Mouse (Mus musculus) lung, adult 2 months (tissue): ENCODE measurements around the gene Dusp2.

Experiments used
- CTCF ChIP-seq: fragments of 200-500 bp; IDR thresholded peaks from 2 replicates; pipeline ENCODE4 v1.5.1; 2011; ENCODE audit warnings: mild to moderate bottlenecking, low read length, control low read depth; ENCODE audit not compliant: insufficient read depth
- POLR2A ChIP-seq: fragments of 200-500 bp; IDR thresholded peaks from 2 replicates; pipeline ENCODE4 v1.6.1; 2011; ENCODE audit warnings: low read depth, mild to moderate bottlenecking, control low read depth, low read length, borderline replicate concordance; ENCODE audit errors: extremely low read depth

DNA sequence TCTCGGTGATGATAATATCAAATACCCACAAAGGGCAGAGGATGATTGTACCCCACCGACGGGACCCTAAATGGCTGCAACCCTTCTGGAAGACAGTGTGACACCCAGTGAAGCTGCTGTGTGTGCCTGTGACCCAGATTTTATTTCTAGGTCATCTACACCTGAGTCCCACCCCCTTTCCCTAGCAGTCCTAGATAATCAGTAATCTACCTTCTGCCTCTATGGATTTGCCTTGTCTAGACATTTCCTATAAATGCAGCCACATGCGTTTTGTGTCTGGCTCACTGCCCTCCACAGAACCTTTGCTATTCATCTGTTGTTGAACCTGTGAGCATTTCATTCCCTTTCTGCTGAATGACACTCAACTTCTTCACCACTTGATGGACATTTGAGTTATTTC lies 17.9 kb downstream of the Dusp2 start:
- no peak for TF ChIP-seq CTCF
- TF ChIP-seq POLR2A, result no peak
